Mouse (Mus musculus): ENCODE measurements at regions not wholly inside any gene's neighbourhood (a gene's known extent, or its start where the extent isn't known, plus 50 kb on each side); places are given as distances from the start of the nearest gene placed in this dataset.

DNA sequence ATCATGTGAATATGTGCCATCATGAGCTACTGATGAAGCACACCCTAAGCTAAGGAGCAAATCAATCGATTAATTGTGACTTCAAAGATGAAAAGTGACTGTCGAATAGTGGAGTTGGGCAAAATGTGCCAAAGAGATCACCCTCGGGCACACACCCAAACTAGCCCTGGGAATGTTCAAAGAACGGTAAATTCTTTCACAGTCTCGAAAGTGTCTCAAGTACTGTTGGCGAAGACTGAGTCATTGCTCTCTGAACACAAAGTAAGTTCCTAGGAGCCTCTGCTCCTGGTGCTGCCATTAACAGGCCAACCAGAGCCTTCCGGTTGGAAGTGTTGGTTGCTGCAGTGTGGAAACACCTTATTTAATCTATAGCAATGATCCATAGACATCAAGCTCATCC is 84.5 kb upstream of the Nt5e start:
- H3K79me2 ChIP-seq (ENCODE audit: control insufficient read depth, insufficient read depth, low read length, poor library complexity) = no peaks in the 10 kb centered on the region
- TF ChIP-seq BHLHE40 (IDR thresholded peaks at IDR 0.05; ENCODE audit: borderline replicate concordance, low read depth, low read length) (no peak), UBTF (IDR thresholded peaks at IDR 0.05; ENCODE audit: borderline replicate concordance, insufficient read depth, low read depth, low read length) (no peak), TCF12 (IDR thresholded peaks at IDR 0.05; ENCODE audit: low read depth, low read length) (no peak), MYB (IDR thresholded peaks at IDR 0.05; ENCODE audit: low read depth, low read length) (no peak), MAFK (IDR thresholded peaks at IDR 0.05; ENCODE audit: borderline replicate concordance, low read depth, low read length) (no peak), NRF1 (IDR thresholded peaks at IDR 0.05; ENCODE audit: insufficient read depth, low read depth, low read length, poor library complexity, severe bottlenecking) (no peak), MEF2A (IDR thresholded peaks at IDR 0.05; ENCODE audit: extremely low read depth, insufficient replicate concordance, low read depth, low read length, poor library complexity, severe bottlenecking) (no peak), HCFC1 (IDR thresholded peaks at IDR 0.05; ENCODE audit: low read depth, low read length) (no peak), CTCF (IDR thresholded peaks at IDR 0.05 in 2 of 3, conservative IDR thresholded peaks at IDR 0.05 in 1 of 3; ENCODE audit: control insufficient read depth in 1 of 3, insufficient read depth in 1 of 3, low read depth in 2 of 3, low read length in 3 of 3, poor library complexity in 1 of 3, severe bottlenecking in 1 of 3) (no peak), ZC3H11A (IDR thresholded peaks at IDR 0.05; ENCODE audit: low read depth, low read length) (no peak), POLR2A (IDR thresholded peaks at IDR 0.05; ENCODE audit: control insufficient read depth in 1 of 2, insufficient read depth in 1 of 2, low read depth in 1 of 2, low read length in 2 of 2, poor library complexity in 1 of 2) (no peak), SIN3A (IDR thresholded peaks at IDR 0.05; ENCODE audit: low read length) (no peak), USF2 (IDR thresholded peaks at IDR 0.05; ENCODE audit: borderline replicate concordance in 1 of 2, insufficient read depth in 1 of 2, low read depth in 1 of 2, low read length in 2 of 2) (no peak), POLR2AphosphoS2 (IDR thresholded peaks at IDR 0.05; ENCODE audit: low read length) (no peak), ELF1 (IDR thresholded peaks at IDR 0.05; ENCODE audit: low read depth, low read length) (no peak), USF1 (IDR thresholded peaks at IDR 0.05; ENCODE audit: low read depth, low read length) (no peak), RAD21 (IDR thresholded peaks at IDR 0.05; ENCODE audit: low read depth, low read length) (no peak), ZKSCAN1 (IDR thresholded peaks at IDR 0.05; ENCODE audit: low read depth, low read length) (no peak), MAZ (IDR thresholded peaks at IDR 0.05; ENCODE audit: low read depth, low read length) (no peak), MYC (IDR thresholded peaks at IDR 0.05; ENCODE audit: low read depth, low read length) (no peak)
- H3K9me3 ChIP-seq (replicated peaks; ENCODE audit: insufficient read depth, low read length) = no peaks in the 10 kb centered on the region
- H3K27ac ChIP-seq (ENCODE audit: control insufficient read depth, low read depth, low read length) = no peak overlapping the region
- H3K36me3 ChIP-seq (ENCODE audit: control insufficient read depth in 1 of 2, insufficient read depth in 2 of 2, low read length in 2 of 2) = peaks cover 0 to 3% of the 10 kb centered on the region in 2 experiments; a peak in 1 of 4 replicates
- H3K4me1 ChIP-seq (ENCODE audit: control insufficient read depth in 1 of 2, insufficient read depth in 2 of 2, low read length in 2 of 2) = no peaks in the 10 kb centered on the region; a peak in 1 of 4 replicates
- H3K4me3 ChIP-seq (ENCODE audit: control insufficient read depth in 1 of 2, insufficient read depth in 1 of 2, low read depth in 2 of 2, low read length in 2 of 2) = no peak overlapping the region
- no peak overlapping the region for H3K9ac ChIP-seq (ENCODE audit: control insufficient read depth, low read depth, low read length, poor library complexity, severe bottlenecking)
- DNase-seq (ENCODE audit: low read depth, low spot score) = no peak
- peaks cover 0 to 8% of the 10 kb centered on the region in 2 experiments for H3K27me3 ChIP-seq (ENCODE audit: control insufficient read depth in 1 of 2, insufficient read depth in 2 of 2, low read length in 2 of 2)

DNA sequence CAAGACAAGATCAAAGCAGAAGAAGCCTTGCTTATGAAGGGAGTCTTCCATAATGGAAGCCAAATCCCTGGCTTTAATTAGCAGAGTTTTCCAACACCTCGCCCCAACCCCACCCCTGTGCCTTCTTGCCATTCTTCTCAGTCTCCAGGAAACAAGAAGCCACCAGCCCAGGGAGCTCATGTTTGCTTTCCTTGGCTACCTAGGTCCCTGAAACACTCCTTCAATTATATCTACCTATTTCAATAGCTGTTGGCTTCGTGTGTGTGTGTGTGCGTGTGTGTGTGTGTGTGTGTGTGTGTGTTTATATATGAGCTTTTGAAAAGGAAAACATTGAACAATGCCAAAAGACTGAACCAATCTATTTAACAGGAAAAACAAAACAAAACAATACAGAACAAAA is 82.5 kb upstream of the Nt5e start:
- Histone ChIP-seq H3K27ac (ENCODE audit: control insufficient read depth, low read depth, low read length) (no peak overlapping the region), H3K36me3 (ENCODE audit: control insufficient read depth in 1 of 2, insufficient read depth in 2 of 2, low read length in 2 of 2) (peaks cover 0 to 3% of the 10 kb centered on the region in 2 experiments; a peak in 1 of 4 replicates)
- no peak for TF ChIP-seq RCOR1 (IDR thresholded peaks at IDR 0.05; ENCODE audit: low read depth, low read length)
- TF ChIP-seq EP300 (IDR thresholded peaks at IDR 0.05; ENCODE audit: low read depth in 1 of 2, low read length in 2 of 2) = no peak
- TF ChIP-seq HCFC1 (IDR thresholded peaks at IDR 0.05; ENCODE audit: low read depth, low read length) = no peak
- TF ChIP-seq UBTF (IDR thresholded peaks at IDR 0.05; ENCODE audit: borderline replicate concordance, insufficient read depth, low read depth, low read length) = no peak
- TF ChIP-seq MYC (IDR thresholded peaks at IDR 0.05; ENCODE audit: low read depth, low read length) = no peak
- no peak for TF ChIP-seq MEF2A (IDR thresholded peaks at IDR 0.05; ENCODE audit: extremely low read depth, insufficient replicate concordance, low read depth, low read length, poor library complexity, severe bottlenecking)
- TF ChIP-seq NRF1 (IDR thresholded peaks at IDR 0.05; ENCODE audit: insufficient read depth, low read depth, low read length, poor library complexity, severe bottlenecking) = no peak
- no peak for TF ChIP-seq CHD1 (IDR thresholded peaks at IDR 0.05; ENCODE audit: low read depth, low read length)
- TF ChIP-seq POLR2AphosphoS5 (IDR thresholded peaks at IDR 0.05; ENCODE audit: borderline replicate concordance, low read depth, low read length) = no peak
- TF ChIP-seq SMC3 (IDR thresholded peaks at IDR 0.05; ENCODE audit: low read depth, low read length) = no peak
- TF ChIP-seq ZMIZ1 (IDR thresholded peaks at IDR 0.05; ENCODE audit: low read depth, low read length) = no peak
- no peak for TF ChIP-seq CTCF (IDR thresholded peaks at IDR 0.05 in 2 of 3, conservative IDR thresholded peaks at IDR 0.05 in 1 of 3; ENCODE audit: control insufficient read depth in 1 of 3, insufficient read depth in 1 of 3, low read depth in 2 of 3, low read length in 3 of 3, poor library complexity in 1 of 3, severe bottlenecking in 1 of 3)
- TF ChIP-seq USF2 (IDR thresholded peaks at IDR 0.05; ENCODE audit: borderline replicate concordance in 1 of 2, insufficient read depth in 1 of 2, low read depth in 1 of 2, low read length in 2 of 2) = no peak
- no peak for TF ChIP-seq POLR2A (IDR thresholded peaks at IDR 0.05; ENCODE audit: control insufficient read depth in 1 of 2, insufficient read depth in 1 of 2, low read depth in 1 of 2, low read length in 2 of 2, poor library complexity in 1 of 2)
- TF ChIP-seq CHD2 (IDR thresholded peaks at IDR 0.05; ENCODE audit: low read length) = no peak
- TF ChIP-seq MAZ (IDR thresholded peaks at IDR 0.05; ENCODE audit: low read depth, low read length) = no peak
- no peak for TF ChIP-seq NELFE (IDR thresholded peaks at IDR 0.05; ENCODE audit: low read depth, low read length)

More for the DNA sequence above, 82.5 kb upstream of the Nt5e start:
- Histone ChIP-seq H3K27me3 (ENCODE audit: control insufficient read depth in 1 of 2, insufficient read depth in 2 of 2, low read length in 2 of 2) (peaks cover 0 to 8% of the 10 kb centered on the region in 2 experiments), H3K9ac (ENCODE audit: control insufficient read depth, low read depth, low read length, poor library complexity, severe bottlenecking) (no peak overlapping the region), H3K4me3 (ENCODE audit: control insufficient read depth in 1 of 2, insufficient read depth in 1 of 2, low read depth in 2 of 2, low read length in 2 of 2) (no peak overlapping the region), H3K4me1 (ENCODE audit: control insufficient read depth in 1 of 2, insufficient read depth in 2 of 2, low read length in 2 of 2) (no peaks in the 10 kb centered on the region; a peak in 1 of 4 replicates), H3K9me3 (replicated peaks; ENCODE audit: insufficient read depth, low read length) (no peaks in the 10 kb centered on the region), H3K79me2 (ENCODE audit: control insufficient read depth, insufficient read depth, low read length, poor library complexity) (no peaks in the 10 kb centered on the region)
- DNase-seq (ENCODE audit: low read depth, low spot score) = no peak
